Mouse (Mus musculus) liver, adult 2 months (tissue): ENCODE results near the gene Hist1h4d.

ENCODE experiments used
- CTCF ChIP-seq: fragments of 200-500 bp; IDR thresholded peaks from 2 replicates; pipeline ENCODE4 v1.5.1; 2011; ENCODE audit warnings: low read depth, low read length, control low read depth
- POLR2A ChIP-seq: fragments of 200-500 bp; IDR thresholded peaks from 2 replicates; pipeline ENCODE4 v1.6.1; 2011; ENCODE audit warnings: low read length, control low read depth; ENCODE audit not compliant: insufficient read depth; ENCODE audit errors: extremely low read depth

GRCm38 (mm10) chr13:23541497-23541896 is 39.9 kb upstream of the Hist1h4d start:
- TF ChIP-seq CTCF: no peak
- no peak for TF ChIP-seq POLR2A
